Mouse (Mus musculus) lung, adult 18-20 months (tissue): ENCODE measurements around the gene Adgrv1.
A peak's percentile ranks its signal among the peaks of the same experiment; 100 is the strongest.

Experiments used
- DNase-seq, 2 experiments: peaks; one replicate each; pipeline ENCODE4 v3.0.0; 2022; ENCODE audit warnings: mixed read lengths in 2 of 2

Adgrv1 gene

GRCm38 (mm10) chr13:81237947-81238346 is 395.0 kb downstream of the Adgrv1 start:
- DNase-seq, result peak in 1 of 2 experiments; percentile 18

- no peak for DNase-seq
Measured at GRCm38 (mm10) chr13:81236758-81237395, 396.1 kb downstream of the Adgrv1 start.

- no peak for DNase-seq
Measured at GRCm38 (mm10) chr13:81234031-81234430, 398.9 kb downstream of the Adgrv1 start.

- peak in 1 of 2 experiments; percentile 16 for DNase-seq
Measured at GRCm38 (mm10) chr13:81232839-81233238, 400.1 kb downstream of the Adgrv1 start.

GRCm38 (mm10) chr13:81230161-81230560 is 402.8 kb downstream of the Adgrv1 start:
- peak in 1 of 2 experiments; percentile 39 for DNase-seq

GRCm38 (mm10) chr13:81223768-81224167 is 409.2 kb downstream of the Adgrv1 start:
- peak in 1 of 2 experiments; percentile 39 for DNase-seq

- DNase-seq, result no peak
Measured at GRCm38 (mm10) chr13:81222377-81222776, 410.6 kb downstream of the Adgrv1 start.

- no peak for DNase-seq
Measured at GRCm38 (mm10) chr13:81211436-81211835, 421.5 kb downstream of the Adgrv1 start.

GRCm38 (mm10) chr13:81210516-81210915 is 422.4 kb downstream of the Adgrv1 start:
- no peak for DNase-seq

GRCm38 (mm10) chr13:81209815-81210214 is 423.1 kb downstream of the Adgrv1 start:
- DNase-seq, result no peak

- DNase-seq, result no peak
Measured at GRCm38 (mm10) chr13:81208106-81208613, 424.8 kb downstream of the Adgrv1 start.

GRCm38 (mm10) chr13:81181966-81182908 is 450.7 kb downstream of the Adgrv1 start:
- DNase-seq, result no peak

GRCm38 (mm10) chr13:81181459-81181858 is 451.5 kb downstream of the Adgrv1 start:
- DNase-seq, result no peak

- DNase-seq, result no peak
Measured at GRCm38 (mm10) chr13:81176820-81177219, 456.1 kb downstream of the Adgrv1 start.

- no peak for DNase-seq
Measured at GRCm38 (mm10) chr13:81176071-81176470, 456.9 kb downstream of the Adgrv1 start.

- DNase-seq, result no peak
Measured at GRCm38 (mm10) chr13:81171115-81171514, 461.8 kb downstream of the Adgrv1 start.

GRCm38 (mm10) chr13:81167450-81167849 is 465.5 kb downstream of the Adgrv1 start:
- DNase-seq, result no peak

GRCm38 (mm10) chr13:81159808-81160207 is 473.1 kb downstream of the Adgrv1 start:
- no peak for DNase-seq

- DNase-seq, result peak; percentile 48 to 67
Measured at GRCm38 (mm10) chr13:81155322-81155721, 477.6 kb downstream of the Adgrv1 start.

- no peak for DNase-seq
Measured at GRCm38 (mm10) chr13:81144434-81144833, 488.5 kb downstream of the Adgrv1 start.

GRCm38 (mm10) chr13:81142268-81142884 is 490.6 kb downstream of the Adgrv1 start:
- no peak for DNase-seq

GRCm38 (mm10) chr13:81136652-81137422 is 496.1 kb downstream of the Adgrv1 start:
- DNase-seq, result peak; percentile 74 to 86
